Mouse (Mus musculus) thymus, adult 2 months (tissue): ENCODE results near the gene Trpm8.

Source experiments
- CTCF ChIP-seq: fragments of 200-500 bp; IDR thresholded peaks from 2 replicates; pipeline ENCODE4 v1.5.1; 2012; ENCODE audit warnings: mild to moderate bottlenecking, control low read depth, low read length, moderate library complexity, borderline replicate concordance; ENCODE audit not compliant: control insufficient read depth, poor library complexity, insufficient read depth; ENCODE audit errors: extremely low read depth
- POLR2A ChIP-seq: fragments of 200-500 bp; IDR thresholded peaks from 2 replicates; pipeline ENCODE4 v1.6.1; 2012; ENCODE audit warnings: mild to moderate bottlenecking, low read length, control low read depth, moderate library complexity; ENCODE audit not compliant: control insufficient read depth, poor library complexity, insufficient read depth; ENCODE audit errors: extremely low read depth

DNA sequence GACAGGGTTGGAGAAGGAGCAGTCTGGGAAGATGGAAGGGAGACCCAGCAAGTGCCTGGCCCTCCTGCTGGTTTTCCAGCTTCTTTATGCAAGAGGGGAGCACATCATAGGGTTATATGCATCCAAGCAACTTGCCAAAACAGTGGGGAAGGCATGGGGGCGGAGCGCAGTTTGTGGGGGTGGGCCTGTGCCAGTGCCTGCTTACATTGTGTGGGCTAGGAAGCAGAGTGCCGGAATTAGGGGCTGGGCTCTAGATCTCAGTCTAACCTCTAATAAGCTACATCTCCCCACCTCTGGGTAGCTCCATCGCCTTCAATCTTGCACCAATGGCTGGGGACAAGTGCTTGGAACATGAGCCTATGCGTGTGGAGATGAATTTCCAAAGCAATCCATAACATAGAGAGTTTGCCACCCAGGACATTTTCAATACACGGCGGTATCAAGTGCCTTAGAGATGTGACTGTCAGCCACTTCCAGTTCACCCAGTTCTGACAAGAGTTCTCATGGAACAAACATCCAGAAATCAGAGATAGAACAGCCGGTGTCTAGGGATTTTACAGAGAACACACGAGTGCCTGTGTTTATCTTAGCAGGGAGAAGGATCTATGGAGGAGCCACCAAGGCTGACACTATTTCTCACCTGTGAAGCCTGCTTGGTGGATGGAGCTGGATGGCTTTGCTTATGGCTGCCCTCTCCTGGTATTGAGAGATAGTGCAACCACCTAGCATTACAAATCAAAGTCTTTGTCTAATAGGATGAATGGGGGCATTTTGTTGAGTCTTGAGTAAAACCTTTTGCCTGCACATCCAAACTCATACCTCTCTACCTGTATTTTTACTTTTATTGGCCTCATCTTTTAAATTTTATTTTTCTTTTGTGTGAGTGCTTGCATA, 23.9 kb downstream of the Trpm8 start:
- TF ChIP-seq POLR2A = no peak
- no peak for TF ChIP-seq CTCF
